Mouse (Mus musculus) limb, embryonic 15.5 days (tissue): ENCODE results near the gene Cap1. TPM values are rescaled to one million over a fixed set of nuclear protein-coding genes. Genes with fewer than 3 reads are reported as not detected.

Experiments
- ATAC-seq: fragments of 200-750 bp; cut with Nextera tagmentation; 2 replicates; pipeline ENCODE4 v1.8.0; 2017; ENCODE audit warnings: low read depth, moderate TSS enrichment; ENCODE audit not compliant: insufficient number of reproducible peaks, low FRiP score, low TSS enrichment
- H3K27ac ChIP-seq: fragments of 300-500 bp; sonication (generic); 2 replicates; pipeline ENCODE4 v1.5.1; 2015; ENCODE audit warnings: moderate library complexity, mild to moderate bottlenecking, inconsistent platforms
- H3K27me3 ChIP-seq: fragments of 300-500 bp; sonication (generic); 2 replicates; pipeline ENCODE4 v1.6.1; 2015; ENCODE audit warnings: inconsistent platforms
- H3K36me3 ChIP-seq: fragments of 300-500 bp; sonication (generic); 2 replicates; pipeline ENCODE4 v1.6.1; 2015; ENCODE audit warnings: inconsistent platforms
- H3K4me1 ChIP-seq: fragments of 300-500 bp; sonication (generic); 2 replicates; pipeline ENCODE4 v1.6.1; 2015; ENCODE audit warnings: inconsistent platforms
- H3K4me2 ChIP-seq: fragments of 300-500 bp; sonication (generic); 2 replicates; pipeline ENCODE4 v1.6.1; 2015; ENCODE audit warnings: mild to moderate bottlenecking, inconsistent platforms
- H3K4me3 ChIP-seq: fragments of 300-500 bp; sonication (generic); 2 replicates; pipeline ENCODE4 v1.5.1; 2015; ENCODE audit warnings: mild to moderate bottlenecking, inconsistent platforms
- H3K9ac ChIP-seq: fragments of 300-500 bp; sonication (generic); 2 replicates; pipeline ENCODE4 v1.6.1; 2015; ENCODE audit warnings: inconsistent platforms
- H3K9me3 ChIP-seq: fragments of 300-500 bp; sonication (generic); 2 replicates; pipeline ENCODE4 v1.6.1; 2016; ENCODE audit warnings: inconsistent platforms
- WGBS: fragments of 180-500 bp; shearing (Covaris S2); methylation state at CpG from one replicate; pipeline ENCODE4 v1.1.7; 2015; 5-methylcytosine and 5-hydroxymethylcytosine counted together
- polyA plus RNA-seq: library from polyadenylated mRNA; unstranded; fragments of >200 nt; fragmentation: Nextera tagmentation; extraction: Ambion mirVana; gene quantifications from 2 replicates; pipeline ENCODE4 v1.2.1, GENCODE M21; 2015

The Cap1 gene
- polyA plus RNA-seq, 1 experiment from 2014 or later: 78.3 TPM

DNA sequence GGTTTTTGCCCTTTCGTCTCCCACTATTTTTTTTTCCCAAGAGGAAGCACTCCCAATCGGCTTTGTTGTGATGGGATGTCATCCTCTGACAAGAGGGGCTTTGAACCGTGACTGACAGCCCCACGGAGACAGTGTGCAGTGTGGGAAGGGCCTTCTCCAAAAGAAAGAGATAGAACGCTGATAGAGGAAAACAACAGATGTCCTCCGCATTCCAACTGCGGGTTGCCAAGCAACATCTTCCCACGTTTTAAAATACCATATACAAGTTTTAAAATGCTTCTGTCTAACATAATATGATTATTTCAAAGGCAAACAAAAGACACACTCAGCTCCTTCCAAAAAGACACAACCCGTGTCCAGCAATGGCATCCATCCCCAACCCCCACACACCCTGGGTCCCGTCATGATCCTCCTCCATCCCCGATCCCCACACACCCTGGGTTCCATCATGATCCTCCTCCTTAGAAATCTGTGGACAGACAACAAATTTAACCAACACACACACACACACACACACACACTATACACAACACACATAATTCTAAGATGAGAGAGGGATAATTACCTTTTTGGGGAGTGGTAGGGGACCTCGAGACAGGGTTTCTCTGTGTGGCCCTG lies 23.8 kb upstream of the Cap1 start:
- no peaks in the 10 kb centered on the region for H3K27me3 ChIP-seq
- WGBS: 65% methylated on average over 12 of the region's 12 CpGs
- no peak overlapping the region for H3K9ac ChIP-seq
- no peak overlapping the region for H3K4me3 ChIP-seq
- no peak overlapping the region for H3K4me2 ChIP-seq
- no peaks in the 10 kb centered on the region for H3K4me1 ChIP-seq
- H3K9me3 ChIP-seq: 0 out of 2 replicates have a peak, but pooled peaks cover 4% of the 10 kb centered on the region
- no peak overlapping the region for H3K27ac ChIP-seq
- no peaks in the 10 kb centered on the region for H3K36me3 ChIP-seq
- ATAC-seq: no peak

DNA sequence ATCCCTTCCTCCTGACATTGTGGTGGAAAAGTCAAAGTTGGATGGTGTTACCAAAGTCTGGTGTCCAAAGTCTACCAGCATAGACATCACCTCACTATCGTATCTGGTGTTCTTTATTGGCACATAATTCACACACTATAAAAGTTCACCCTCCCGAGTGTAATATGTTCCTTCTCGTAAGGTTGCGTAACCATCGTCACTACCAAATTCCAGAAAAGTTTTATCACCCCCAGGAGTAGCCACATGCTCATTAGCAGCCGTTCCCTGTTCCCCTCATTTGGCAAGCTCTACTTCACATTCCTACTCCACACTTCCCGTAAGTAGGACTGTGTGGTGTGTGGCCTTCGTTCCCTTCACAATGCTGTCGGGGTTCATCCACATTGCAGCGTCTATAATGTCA lies 19.5 kb upstream of the Cap1 start:
- no peaks in the 10 kb centered on the region for H3K9me3 ChIP-seq
- peak; percentile 52; the same call in 1 of the 2 replicates for ATAC-seq
- H3K4me1 ChIP-seq: no peaks in the 10 kb centered on the region
- 33% methylated on average over 10 of the region's 10 CpGs for WGBS
- no peak overlapping the region for H3K9ac ChIP-seq
- H3K27ac ChIP-seq: no peak overlapping the region
- H3K27me3 ChIP-seq: no peaks in the 10 kb centered on the region
- H3K4me2 ChIP-seq: no peak overlapping the region
- no peak overlapping the region for H3K4me3 ChIP-seq
- no peaks in the 10 kb centered on the region for H3K36me3 ChIP-seq

DNA sequence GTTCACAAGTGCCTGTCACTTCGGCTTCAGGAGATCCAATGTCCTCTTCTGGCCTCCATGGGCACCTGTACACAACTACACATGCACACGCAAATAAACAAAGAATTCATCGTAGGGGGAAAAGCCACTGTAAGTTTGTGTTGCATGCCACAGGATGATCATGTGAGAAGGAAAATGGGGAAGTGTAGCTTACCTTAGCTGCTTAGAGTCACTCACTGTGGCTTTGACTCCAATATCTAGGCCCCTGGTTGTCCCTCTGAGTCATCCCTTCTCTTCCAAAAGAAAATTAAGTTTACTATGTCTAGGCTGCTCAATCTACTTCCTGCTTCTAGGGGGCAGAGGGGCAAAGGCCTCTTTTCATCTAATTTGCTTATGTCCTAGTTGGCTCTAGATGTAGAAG lies 17.9 kb upstream of the Cap1 start:
- WGBS: 89% methylated on average over 3 of the region's 3 CpGs
- H3K4me2 ChIP-seq: no peak overlapping the region
- no peaks in the 10 kb centered on the region for H3K36me3 ChIP-seq
- H3K4me1 ChIP-seq: no peaks in the 10 kb centered on the region
- H3K27me3 ChIP-seq: no peaks in the 10 kb centered on the region
- no peak for ATAC-seq
- no peak overlapping the region for H3K27ac ChIP-seq
- H3K4me3 ChIP-seq: no peak overlapping the region
- no peaks in the 10 kb centered on the region for H3K9me3 ChIP-seq
- no peak overlapping the region for H3K9ac ChIP-seq

DNA sequence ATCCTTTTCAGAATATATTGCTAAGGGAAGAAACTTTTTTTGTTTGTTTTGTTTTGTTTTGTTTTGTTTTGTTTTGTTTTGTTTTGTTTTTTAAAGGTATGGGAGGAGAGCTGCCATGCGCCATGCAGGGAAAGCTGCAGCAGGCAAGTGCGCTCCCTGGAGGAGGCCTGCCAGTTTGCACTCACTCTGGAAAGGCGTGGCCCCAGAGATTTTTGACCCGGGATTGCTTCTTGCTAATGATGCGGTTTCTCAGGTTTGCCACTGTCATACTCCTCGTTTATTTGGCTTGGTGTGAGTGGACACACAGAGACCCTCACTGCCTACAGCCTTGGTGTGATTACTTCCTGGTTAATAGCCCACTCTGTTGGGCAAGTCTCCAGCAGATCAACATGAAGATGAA lies 16.3 kb upstream of the Cap1 start:
- ATAC-seq: no peak
- Histone ChIP-seq H3K27ac (no peak overlapping the region), H3K27me3 (no peaks in the 10 kb centered on the region), H3K4me1 (no peaks in the 10 kb centered on the region), H3K4me2 (no peak overlapping the region), H3K9ac (no peak overlapping the region), H3K36me3 (no peaks in the 10 kb centered on the region), H3K9me3 (no peaks in the 10 kb centered on the region), H3K4me3 (no peak overlapping the region)
- 20% methylated on average over 6 of the region's 6 CpGs for WGBS

DNA sequence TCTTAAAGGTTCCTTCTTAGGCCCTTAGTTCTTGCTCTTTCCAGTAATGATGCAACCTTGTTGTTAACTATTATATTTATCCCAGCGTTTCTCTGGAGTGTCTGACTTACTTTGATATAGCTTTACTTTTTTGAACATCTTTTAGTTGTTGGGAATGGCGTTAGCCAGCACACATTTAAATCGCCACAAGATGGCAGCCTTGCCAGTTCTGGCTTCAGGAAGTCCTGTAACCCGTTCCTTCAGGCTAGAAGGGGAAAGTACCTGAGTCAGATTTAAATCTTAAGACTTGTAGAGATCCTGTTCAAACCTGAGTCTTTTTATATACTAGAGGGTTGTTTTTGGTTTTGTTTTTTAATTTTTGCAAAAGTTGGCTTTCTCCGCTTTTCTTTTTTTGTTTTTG lies 12.5 kb upstream of the Cap1 start:
- Histone ChIP-seq H3K27me3 (no peaks in the 10 kb centered on the region), H3K36me3 (no peaks in the 10 kb centered on the region), H3K9ac (no peak overlapping the region), H3K4me2 (no peak overlapping the region), H3K4me1 (no peaks in the 10 kb centered on the region), H3K27ac (no peak overlapping the region), H3K4me3 (no peak overlapping the region), H3K9me3 (no peaks in the 10 kb centered on the region)
- 12% methylated on average over 5 of the region's 5 CpGs for WGBS
- no peak for ATAC-seq

DNA sequence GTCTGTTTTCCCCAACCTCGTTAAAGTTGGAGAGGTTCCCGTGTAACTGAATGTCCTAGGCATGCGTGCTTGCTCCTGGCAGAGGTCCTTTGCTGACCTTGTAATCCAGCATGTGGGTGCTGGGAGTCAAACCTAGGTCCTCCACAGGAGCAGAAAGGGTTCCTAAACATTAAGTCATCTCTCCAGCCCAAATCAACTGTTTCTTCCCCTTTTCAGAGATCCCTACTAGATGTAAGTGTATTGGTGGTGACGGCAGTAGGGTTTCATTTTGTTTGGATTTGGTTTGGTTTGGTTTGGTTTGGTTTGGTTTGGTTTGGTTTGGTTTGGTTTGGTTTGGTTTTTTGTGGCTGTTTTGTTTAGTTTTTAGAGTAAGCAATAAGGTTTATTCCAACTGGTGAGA lies 11.9 kb upstream of the Cap1 start:
- no peak overlapping the region for H3K4me2 ChIP-seq
- no peak overlapping the region for H3K4me3 ChIP-seq
- H3K4me1 ChIP-seq: no peaks in the 10 kb centered on the region
- WGBS: 66% methylated on average over 4 of the region's 4 CpGs
- no peaks in the 10 kb centered on the region for H3K9me3 ChIP-seq
- no peak for ATAC-seq
- H3K27me3 ChIP-seq: no peaks in the 10 kb centered on the region
- no peaks in the 10 kb centered on the region for H3K36me3 ChIP-seq
- no peak overlapping the region for H3K27ac ChIP-seq
- no peak overlapping the region for H3K9ac ChIP-seq

DNA sequence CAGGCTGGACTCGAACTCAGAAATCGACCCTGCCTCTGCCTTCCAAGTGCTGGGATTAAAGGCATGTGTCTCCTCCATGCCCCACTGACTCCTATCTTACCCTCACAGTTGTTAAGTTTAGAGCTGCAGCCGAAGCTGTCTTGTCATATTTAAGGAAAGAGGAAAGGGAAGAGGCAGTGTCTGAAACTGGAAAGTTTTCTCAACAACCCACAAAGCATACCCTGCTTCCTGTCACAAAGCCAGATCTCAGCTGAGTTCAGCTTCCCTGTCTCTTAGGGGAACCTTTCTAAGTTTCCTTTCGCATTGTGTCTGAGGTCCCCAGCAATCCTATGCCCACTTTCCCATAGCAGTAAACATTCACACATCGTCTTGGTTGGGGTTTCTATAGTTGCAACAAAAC lies 6.3 kb upstream of the Cap1 start:
- peaks cover 8% of the 10 kb centered on the region for H3K4me1 ChIP-seq
- no peak overlapping the region for H3K9ac ChIP-seq
- no peaks in the 10 kb centered on the region for H3K27me3 ChIP-seq
- H3K27ac ChIP-seq: no peak overlapping the region
- WGBS: 74% methylated on average over 5 of the region's 5 CpGs
- H3K36me3 ChIP-seq: no peaks in the 10 kb centered on the region
- H3K9me3 ChIP-seq: no peaks in the 10 kb centered on the region
- ATAC-seq: no peak
- H3K4me3 ChIP-seq: no peak overlapping the region
- no peak overlapping the region for H3K4me2 ChIP-seq

DNA sequence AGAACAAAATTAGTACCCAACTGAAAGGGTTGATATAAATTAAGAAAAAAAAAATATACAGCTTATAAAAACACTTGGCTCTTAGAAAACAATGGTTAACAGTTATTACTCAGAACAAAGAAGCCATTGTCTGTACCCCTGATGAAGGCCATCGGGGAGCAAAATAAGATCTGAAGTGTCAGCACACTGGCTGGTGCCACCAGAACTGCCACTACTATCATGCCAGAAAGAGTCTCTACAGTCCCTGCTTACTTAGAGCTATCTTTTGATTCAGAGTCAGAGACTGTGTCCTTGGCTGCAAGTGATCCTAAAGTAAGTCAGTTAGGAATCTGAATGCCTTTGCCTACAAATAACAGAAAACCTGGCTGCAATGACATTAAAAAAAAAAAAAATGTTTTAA lies 5.7 kb upstream of the Cap1 start:
- Histone ChIP-seq H3K27me3 (no peaks in the 10 kb centered on the region), H3K4me2 (no peak overlapping the region), H3K9ac (no peak overlapping the region), H3K9me3 (no peaks in the 10 kb centered on the region), H3K27ac (no peak overlapping the region), H3K36me3 (no peaks in the 10 kb centered on the region), H3K4me3 (no peak overlapping the region), H3K4me1 (peaks cover 12% of the 10 kb centered on the region)
- WGBS: 56% methylated on average over 1 of the region's 1 CpGs
- ATAC-seq: no peak

DNA sequence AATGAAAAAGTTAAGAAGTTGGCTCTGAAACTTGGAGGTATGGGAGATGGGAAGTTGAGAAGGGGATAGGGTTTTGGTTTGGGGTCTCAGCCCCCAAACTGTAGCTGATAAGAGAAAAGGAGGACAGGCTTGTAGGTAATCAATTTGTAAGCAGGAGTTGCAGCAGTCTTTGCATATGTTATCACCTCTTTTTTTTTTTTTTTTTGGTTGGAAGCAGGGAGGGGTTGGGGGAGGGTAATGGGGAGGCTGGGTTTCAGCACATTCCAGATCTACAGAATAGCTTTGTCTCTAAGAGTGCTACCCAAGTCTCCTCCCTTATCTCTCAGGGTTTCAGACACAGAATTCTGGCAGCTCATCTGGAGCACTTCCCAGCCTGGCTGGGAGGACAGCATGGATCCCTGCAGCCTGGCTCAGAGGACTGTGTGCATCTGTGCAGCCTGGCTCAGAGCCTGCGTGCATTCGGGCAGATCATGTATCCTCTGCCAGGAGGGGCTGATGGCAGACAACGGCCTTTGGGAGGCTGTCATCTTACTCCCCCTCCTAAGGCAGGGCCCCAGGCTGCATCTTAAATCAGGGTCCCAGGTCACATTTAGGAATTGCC lies 5.1 kb upstream of the Cap1 start:
- H3K4me3 ChIP-seq: no peak overlapping the region
- no peak overlapping the region for H3K27ac ChIP-seq
- H3K9ac ChIP-seq: no peak overlapping the region
- peak; percentile 53; the same call in 1 of the 2 replicates for ATAC-seq
- H3K4me2 ChIP-seq: no peak overlapping the region
- WGBS: 11% methylated on average over 3 of the region's 3 CpGs
- H3K4me1 ChIP-seq: peaks cover 12% of the 10 kb centered on the region
- no peaks in the 10 kb centered on the region for H3K36me3 ChIP-seq
- no peaks in the 10 kb centered on the region for H3K27me3 ChIP-seq
- no peaks in the 10 kb centered on the region for H3K9me3 ChIP-seq

DNA sequence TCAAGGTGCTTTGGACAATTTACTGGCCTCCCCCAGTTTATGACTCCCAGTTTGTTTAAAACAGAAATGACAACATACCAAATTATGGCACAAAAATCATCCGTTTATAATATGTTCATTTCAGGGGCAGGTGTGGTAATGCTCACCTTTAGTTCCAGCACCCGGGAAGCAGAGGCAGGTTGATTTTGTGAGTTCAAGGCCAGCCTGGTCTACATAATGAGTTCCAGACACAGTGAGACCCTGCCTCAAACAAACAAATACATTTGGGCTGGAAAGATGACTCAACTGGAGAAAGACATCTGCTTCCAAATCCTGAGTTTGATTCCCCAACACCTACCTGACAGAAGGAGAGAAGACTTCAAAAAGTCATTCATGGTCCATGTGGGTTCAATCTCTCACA lies 1.5 kb upstream of the Cap1 start:
- no peak for ATAC-seq
- peak overlapping the region; percentile 82; the same call in 1 of the 2 replicates for H3K4me3 ChIP-seq
- H3K9me3 ChIP-seq: no peaks in the 10 kb centered on the region
- H3K27ac ChIP-seq: peak overlapping the region; percentile 100
- WGBS: 63% methylated on average over 2 of the region's 2 CpGs
- H3K4me2 ChIP-seq: peak overlapping the region; percentile 86
- no peaks in the 10 kb centered on the region for H3K36me3 ChIP-seq
- peaks cover 32% of the 10 kb centered on the region for H3K4me1 ChIP-seq
- H3K27me3 ChIP-seq: no peaks in the 10 kb centered on the region
- H3K9ac ChIP-seq: no peak overlapping the region

DNA sequence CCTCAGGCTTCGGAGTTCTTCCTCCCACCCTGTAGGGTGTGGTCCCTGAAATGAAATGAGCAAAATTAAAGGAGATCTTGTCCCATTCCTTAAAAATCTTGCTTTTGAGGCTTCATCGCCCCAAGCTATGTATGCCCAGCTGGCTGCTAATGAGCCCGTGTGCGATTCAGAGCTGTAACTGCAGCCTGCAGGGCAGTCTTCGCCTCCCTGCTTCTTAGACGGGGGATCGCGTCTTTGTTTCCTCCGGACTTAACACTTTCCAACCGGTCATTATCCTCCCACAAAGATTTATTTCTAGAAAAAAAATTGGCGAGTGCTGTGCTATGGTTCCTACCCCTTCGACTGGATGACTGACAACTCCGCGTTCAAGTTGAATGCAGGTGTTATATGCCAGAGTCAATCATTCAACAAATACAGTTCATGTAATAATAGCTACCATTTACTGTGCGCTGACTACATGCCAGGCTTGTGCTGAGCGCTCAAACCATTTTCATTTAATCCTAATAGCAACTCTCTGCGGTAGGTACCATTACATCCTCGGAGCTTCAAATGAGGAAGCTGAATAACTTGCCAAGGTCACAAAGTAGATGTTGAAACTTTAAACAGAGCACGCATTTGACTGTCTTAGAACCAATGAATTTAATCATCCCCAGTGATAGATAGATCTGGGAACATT lies 861 bp upstream of the Cap1 start:
- ATAC-seq: no peak
- H3K9me3 ChIP-seq: no peaks in the 10 kb centered on the region
- peaks cover 35% of the 10 kb centered on the region for H3K4me1 ChIP-seq
- peak overlapping the region; percentile 100 for H3K27ac ChIP-seq
- peak overlapping the region; percentile 71 for H3K9ac ChIP-seq
- no peaks in the 10 kb centered on the region for H3K36me3 ChIP-seq
- WGBS: 2% methylated on average over 19 of the region's 19 CpGs
- no peaks in the 10 kb centered on the region for H3K27me3 ChIP-seq
- peak overlapping the region; percentile 82 for H3K4me3 ChIP-seq
- peak overlapping the region; percentile 86 for H3K4me2 ChIP-seq
